Mouse (Mus musculus) G1E-ER4 (cell line): ENCODE data around the gene Lad1. TPM values are rescaled to one million over a fixed set of nuclear protein-coding genes. Genes with fewer than 3 reads are reported as not detected.

Experiments
- GATA1 ChIP-seq: IDR thresholded peaks from one replicate; pipeline ENCODE4 v1.8.0; 2012; ENCODE audit warnings: low read length, inconsistent platforms
- polyA plus RNA-seq: library from polyadenylated mRNA; stranded (reverse); fragments of >175 nt; gene quantifications from 2 replicates; pipeline ENCODE4 v1.2.3, GENCODE M21; 2012

The Lad1 gene
- not detected in 2 replicates for polyA plus RNA-seq

GRCm38 (mm10) chr1:135818481-135819086 is at the start of gene Lad1:
Gene Lad1 (plus strand): TSS chr1:135818598.
- TF ChIP-seq GATA1: no peak

- no peak for TF ChIP-seq GATA1
Measured at GRCm38 (mm10) chr1:135770237-135770636, 48.2 kb upstream of the Lad1 start.

- no peak for TF ChIP-seq GATA1
Measured at GRCm38 (mm10) chr1:135770896-135771572, 47.4 kb upstream of the Lad1 start.

- no peak for TF ChIP-seq GATA1
Measured at GRCm38 (mm10) chr1:135771573-135771970, 46.8 kb upstream of the Lad1 start.

GRCm38 (mm10) chr1:135776596-135776995 is 41.8 kb upstream of the Lad1 start:
- TF ChIP-seq GATA1: no peak

- TF ChIP-seq GATA1: no peak
Measured at GRCm38 (mm10) chr1:135777046-135777445, 41.4 kb upstream of the Lad1 start.

- TF ChIP-seq GATA1: no peak
Measured at GRCm38 (mm10) chr1:135778780-135779535, 39.4 kb upstream of the Lad1 start, which contains the start of gene Tnni1. Gene Tnni1 (plus strand): TSS chr1:135779434.

- TF ChIP-seq GATA1: no peak
Measured at GRCm38 (mm10) chr1:135780649-135781048, 37.7 kb upstream of the Lad1 start.

GRCm38 (mm10) chr1:135781220-135781619 is 37.2 kb upstream of the Lad1 start:
- TF ChIP-seq GATA1: no peak

GRCm38 (mm10) chr1:135782816-135783215 is 35.6 kb upstream of the Lad1 start:
- TF ChIP-seq GATA1: no peak

GRCm38 (mm10) chr1:135787799-135788198 is 30.6 kb upstream of the Lad1 start:
- TF ChIP-seq GATA1: no peak

GRCm38 (mm10) chr1:135788708-135789107 is 29.7 kb upstream of the Lad1 start:
- TF ChIP-seq GATA1: no peak

- no peak for TF ChIP-seq GATA1
Measured at GRCm38 (mm10) chr1:135789815-135790214, 28.6 kb upstream of the Lad1 start.

- TF ChIP-seq GATA1: no peak
Measured at GRCm38 (mm10) chr1:135792143-135792939, 26.1 kb upstream of the Lad1 start.

- TF ChIP-seq GATA1: no peak
Measured at GRCm38 (mm10) chr1:135793370-135794215, 24.8 kb upstream of the Lad1 start.
